Comparison of ENCODE assay signal across 7 mouse cellular contexts in genomic region chr9:101075091-101075581, GRCm38 (mm10). TPM values are rescaled to one million over a fixed set of nuclear protein-coding genes. Genes with fewer than 3 reads are reported as not detected.
A peak's percentile ranks its signal among the peaks of the same experiment; 100 is the strongest.
DNase-seq lines count a peak whose midpoint lies in the region; ATAC-seq and TF ChIP-seq lines count a peak whose summit lies in the region.

No protein-coding gene starts in this region.

- peak overlapping the region; percentile 86 to 98 (median 97) for H3K4me3 ChIP-seq in CH12.LX (replicated peaks in 1 of 3; ENCODE audit: low read depth in 2 of 3, low read length in 2 of 3, poor library complexity in 1 of 3)
- peak overlapping the region; percentile 97 for H3K4me3 ChIP-seq in kidney, embryonic 14.5 days (ENCODE audit: low read length)

- no peaks in the 10 kb centered on the region for H3K9me3 ChIP-seq in CH12.LX (replicated peaks; ENCODE audit: low read length)
- no peaks in the 10 kb centered on the region for H3K9me3 ChIP-seq in kidney, embryonic 14.5 days (ENCODE audit: control insufficient read depth, low read length)

- peak overlapping the region; percentile 95 for H3K27ac ChIP-seq in CH12.LX (ENCODE audit: insufficient read depth, low read depth)
- peak overlapping the region; percentile 100 for H3K27ac ChIP-seq in kidney, embryonic 14.5 days (ENCODE audit: low read depth, low read length)

- TF ChIP-seq RAD21 in CH12.LX (IDR thresholded peaks at IDR 0.05; ENCODE audit: low read depth, low read length), result no peak

- DNase-seq in CH12.LX (ENCODE audit: extremely low read depth), result no peak
- peak; percentile 44 for DNase-seq in adrenal gland, postnatal 10 days
- peak; percentile 50 for DNase-seq in lung, postnatal 14 days
- peak; percentile 24 for DNase-seq in spleen, adult 12 weeks (ENCODE audit: low spot score)
- no peak for DNase-seq in layer of hippocampus, adult 9-10 months (ENCODE audit: low spot score)

- TF ChIP-seq POLR2A in CH12.LX (IDR thresholded peaks at IDR 0.05; ENCODE audit: low read depth, low read length), result no peak

- in situ Hi-C loops in CH12.LX (cut with MboI; ENCODE audit: low pct_ligation_motif_present, low pct_unique_long_range_greater_than_20kb, low sequenced_read_pairs), result no loop called here

- H3K4me1 ChIP-seq in CH12.LX (ENCODE audit: control insufficient read depth in 1 of 2, insufficient read depth in 2 of 2), result peaks cover 6 to 22% of the 10 kb centered on the region in 2 experiments; a peak in 3 of 4 replicates
- H3K4me1 ChIP-seq in kidney, embryonic 14.5 days (ENCODE audit: control insufficient read depth, insufficient read depth, low read length), result peaks cover 18% of the 10 kb centered on the region

- no peak for TF ChIP-seq CTCF in CH12.LX (conservative IDR thresholded peaks at IDR 0.05 in 1 of 2, IDR thresholded peaks at IDR 0.05 in 1 of 2; ENCODE audit: low read depth in 2 of 2, low read length in 2 of 2)

- dilution Hi-C loops in CH12.LX (cut with MboI; ENCODE audit: extremely low pct_ligation_motif_present, extremely low pct_unique_long_range_greater_than_20kb, low sequenced_read_pairs), result no loop called here

- under 1% methylated on average over 25 of the region's 25 CpGs for WGBS in kidney, embryonic 14.5 days

- no peaks in the 10 kb centered on the region for H3K27me3 ChIP-seq in CH12.LX (replicated peaks)
- no peaks in the 10 kb centered on the region for H3K27me3 ChIP-seq in kidney, embryonic 14.5 days (ENCODE audit: control insufficient read depth, insufficient read depth, low read length)

- H3K36me3 ChIP-seq in CH12.LX (replicated peaks in 1 of 2; ENCODE audit: control insufficient read depth in 1 of 2, insufficient read depth in 1 of 2, low read length in 1 of 2), result peaks cover 0 to 14% of the 10 kb centered on the region in 2 experiments
- peaks cover 3% of the 10 kb centered on the region; the same call in 1 of the 2 replicates for H3K36me3 ChIP-seq in kidney, embryonic 14.5 days (ENCODE audit: control insufficient read depth, insufficient read depth, low read length)

- no peak overlapping the region for H3K4me2 ChIP-seq in CH12.LX (ENCODE audit: insufficient read depth, low read depth, poor library complexity, severe bottlenecking)
- peak overlapping the region; percentile 83 for H3K4me2 ChIP-seq in kidney, embryonic 14.5 days (replicated peaks; ENCODE audit: low read depth, low read length)

- no peak for TF ChIP-seq EP300 in CH12.LX (IDR thresholded peaks at IDR 0.05; ENCODE audit: low read length)

- peaks cover 55% of the 10 kb centered on the region for H3K79me2 ChIP-seq in CH12.LX (replicated peaks; ENCODE audit: control insufficient read depth, extremely low read depth, insufficient read depth, poor library complexity, severe bottlenecking)

- peak overlapping the region; percentile 99 for H3K9ac ChIP-seq in CH12.LX (ENCODE audit: insufficient read depth, low read depth)
- H3K9ac ChIP-seq in kidney, embryonic 14.5 days (ENCODE audit: low read depth, low read length), result peak overlapping the region; percentile 98

- peak; percentile 23 for ATAC-seq in granulocyte monocyte progenitor cell, adult 5-6 weeks (replicated peaks; ENCODE audit: poor library complexity, severe bottlenecking)
- ATAC-seq in kidney, embryonic 14.5 days (ENCODE audit: low FRiP score, low TSS enrichment), result no peak

TF ChIP-seq in CH12.LX, 34 proteins besides CTCF, POLR2A, EP300 and RAD21:
- TF ChIP-seq TBP (conservative IDR thresholded peaks at IDR 0.05; ENCODE audit: low read depth, low read length) (no peak), SIN3A (IDR thresholded peaks at IDR 0.05; ENCODE audit: low read length) (peak; percentile 14)

RNA-seq across cellular contexts. Expression of gene Msl2, which starts 1.2 kb away (rescaled TPM):
- total RNA-seq in CH12.LX (2012; rRNA removed) (15.5 and 18.6 TPM in 2 replicates), CH12.LX (2014; rRNA removed) (18.7 and 19.7 TPM in 2 replicates)
- polyA plus RNA-seq in CH12.LX (2012; ENCODE audit: insufficient read length, low read depth), result 26.1 and 30.8 TPM in 2 replicates
- total RNA-seq in adrenal gland, postnatal 10 days (2021), result 10 to 100 TPM; 44.4 to 47.7 TPM
- total RNA-seq in granulocyte monocyte progenitor cell, adult 5-6 weeks (2014; fragmentation: Nextera tagmentation), result 55.3 and 55.8 TPM in 2 replicates
- total RNA-seq in granulocyte monocyte progenitor cell, adult 5-6 weeks (2017), result 38.0 and 47.4 TPM in 2 replicates
- 9.7 and 11.9 TPM in 2 replicates for polyA plus RNA-seq in kidney, embryonic 14.5 days (2014; fragmentation: Nextera tagmentation; extraction: Ambion mirVana)

RNA-seq across cellular contexts. Expression of gene Pccb, which starts 40.4 kb away (rescaled TPM):
- total RNA-seq in CH12.LX (2012; rRNA removed) (17.3 and 18.7 TPM in 2 replicates), CH12.LX (2014; rRNA removed) (17.7 and 18.4 TPM in 2 replicates)
- polyA plus RNA-seq in CH12.LX (2012; ENCODE audit: insufficient read length, low read depth), result 26.3 and 31.6 TPM in 2 replicates
- 100 to 1,000 TPM; 203 to 209 TPM for total RNA-seq in adrenal gland, postnatal 10 days (2021)
- total RNA-seq in granulocyte monocyte progenitor cell, adult 5-6 weeks (2014; fragmentation: Nextera tagmentation), result 17.9 and 18.7 TPM in 2 replicates
- total RNA-seq in granulocyte monocyte progenitor cell, adult 5-6 weeks (2017), result 15.6 and 21.4 TPM in 2 replicates
- 19.2 and 21.0 TPM in 2 replicates for polyA plus RNA-seq in kidney, embryonic 14.5 days (2014; fragmentation: Nextera tagmentation; extraction: Ambion mirVana)

Comparison
In these comparisons a context has a peak if more than half of its experiments do, and no peak if none do; other contexts are left out.
1. DNase-seq: peak in adrenal gland, postnatal 10 days (single experiment), lung, postnatal 14 days (single experiment) and spleen, adult 12 weeks (single experiment); none in CH12.LX (single experiment) and layer of hippocampus, adult 9-10 months (single experiment).
2. RNA of gene Pccb, which starts 40.4 kb away (total RNA-seq): 203 to 209 TPM in adrenal gland, postnatal 10 days; 15.6 to 21.4 TPM in granulocyte monocyte progenitor cell, adult 5-6 weeks and 17.3 to 18.7 TPM in CH12.LX; every median in the first group is over 4 times any median in the second.